Mouse (Mus musculus): ENCODE results near the gene Tomt. TPM values are rescaled to one million over a fixed set of nuclear protein-coding genes. Genes with fewer than 3 reads are reported as not detected.

Gene Tomt
- polyA plus RNA-seq, 1 experiment, result 0.07 TPM

- Histone ChIP-seq H3K27ac (ENCODE audit: insufficient read depth, low read length) (peak overlapping the region; percentile 32; the same call in 1 of the 2 replicates), H3K4me1 (ENCODE audit: control insufficient read depth, insufficient read depth, insufficient read length) (peaks cover 4% of the 10 kb centered on the region; the same call in 1 of the 2 replicates), H3K4me3 (ENCODE audit: extremely low read depth, insufficient read depth, insufficient read length) (peak overlapping the region; percentile 82; the same call in 1 of the 2 replicates), H3K27me3 (ENCODE audit: control insufficient read depth, insufficient read depth, low read length) (no peaks in the 10 kb centered on the region), H3K36me3 (ENCODE audit: control insufficient read depth, insufficient read depth, low read length) (peaks cover 8% of the 10 kb centered on the region)
- 5% methylated on average over 8 of the region's 8 CpGs for WGBS
- DNase-seq (ENCODE audit: low read depth in 1 of 2, low spot score in 2 of 2), result no peak
- TF ChIP-seq POLR2A (IDR thresholded peaks at IDR 0.05; ENCODE audit: low read depth, low read length) (no peak), CTCF (IDR thresholded peaks at IDR 0.05; ENCODE audit: extremely low read depth, insufficient read depth, insufficient read length, insufficient replicate concordance) (no peak)
These were observed 537 bp upstream of the Tomt start for GRCm38 (mm10) chr7:101906696-101907095.

GRCm38 (mm10) chr7:101905561-101906286 is 435 bp downstream of the Tomt start, which contains the start of gene Lamtor1:
TSS of gene Lamtor1 (plus strand) at chr7:101905904.
- Histone ChIP-seq H3K27ac (ENCODE audit: insufficient read depth, low read length) (peak within 1 kb of the TSS; percentile 97), H3K36me3 (ENCODE audit: control insufficient read depth, insufficient read depth, low read length) (peaks cover 6% of the 10 kb centered on the region), H3K27me3 (ENCODE audit: control insufficient read depth, insufficient read depth, low read length) (no peaks in the 10 kb centered on the region), H3K4me3 (ENCODE audit: extremely low read depth, insufficient read depth, insufficient read length) (peak within 1 kb of the TSS; percentile 82), H3K4me1 (ENCODE audit: control insufficient read depth, insufficient read depth, insufficient read length) (peaks cover 4% of the 10 kb centered on the region; the same call in 1 of the 2 replicates)
- DNase-seq (ENCODE audit: low read depth in 1 of 2, low spot score in 2 of 2), result peak; percentile 98 to 100
- TF ChIP-seq POLR2A (IDR thresholded peaks at IDR 0.05; ENCODE audit: low read depth, low read length) (peak; percentile 75), CTCF (IDR thresholded peaks at IDR 0.05; ENCODE audit: extremely low read depth, insufficient read depth, insufficient read length, insufficient replicate concordance) (no peak)
- WGBS, result under 1% methylated on average over 61 of the region's 61 CpGs

GRCm38 (mm10) chr7:101902846-101903245 is 3.3 kb downstream of the Tomt start:
- H3K27ac ChIP-seq (ENCODE audit: insufficient read depth, low read length), result no peak overlapping the region
- peaks cover 4% of the 10 kb centered on the region; the same call in 1 of the 2 replicates for H3K4me1 ChIP-seq (ENCODE audit: control insufficient read depth, insufficient read depth, insufficient read length)
- no peaks in the 10 kb centered on the region for H3K36me3 ChIP-seq (ENCODE audit: control insufficient read depth, insufficient read depth, low read length)
- no peak for TF ChIP-seq CTCF (IDR thresholded peaks at IDR 0.05; ENCODE audit: extremely low read depth, insufficient read depth, insufficient read length, insufficient replicate concordance)
- TF ChIP-seq POLR2A (IDR thresholded peaks at IDR 0.05; ENCODE audit: low read depth, low read length), result no peak
- H3K4me3 ChIP-seq (ENCODE audit: extremely low read depth, insufficient read depth, insufficient read length), result no peak overlapping the region
- no peaks in the 10 kb centered on the region for H3K27me3 ChIP-seq (ENCODE audit: control insufficient read depth, insufficient read depth, low read length)
- no peak for DNase-seq (ENCODE audit: low read depth in 1 of 2, low spot score in 2 of 2)

- no peak for DNase-seq (ENCODE audit: low read depth in 1 of 2, low spot score in 2 of 2)
- 96% methylated on average over 10 of the region's 10 CpGs for WGBS
- TF ChIP-seq CTCF (IDR thresholded peaks at IDR 0.05; ENCODE audit: extremely low read depth, insufficient read depth, insufficient read length, insufficient replicate concordance) (no peak), POLR2A (IDR thresholded peaks at IDR 0.05; ENCODE audit: low read depth, low read length) (no peak)
- Histone ChIP-seq H3K36me3 (ENCODE audit: control insufficient read depth, insufficient read depth, low read length) (no peaks in the 10 kb centered on the region), H3K27me3 (ENCODE audit: control insufficient read depth, insufficient read depth, low read length) (no peaks in the 10 kb centered on the region), H3K4me1 (ENCODE audit: control insufficient read depth, insufficient read depth, insufficient read length) (peaks cover 6% of the 10 kb centered on the region; the same call in 1 of the 2 replicates), H3K27ac (ENCODE audit: insufficient read depth, low read length) (no peak overlapping the region), H3K4me3 (ENCODE audit: extremely low read depth, insufficient read depth, insufficient read length) (no peak overlapping the region)
These were observed 4.2 kb downstream of the Tomt start for GRCm38 (mm10) chr7:101901969-101902368.

- 88% methylated on average over 16 of the region's 16 CpGs for WGBS
- H3K27me3 ChIP-seq (ENCODE audit: control insufficient read depth, insufficient read depth, low read length), result no peaks in the 10 kb centered on the region
- peaks cover 2% of the 10 kb centered on the region; the same call in 1 of the 2 replicates for H3K4me1 ChIP-seq (ENCODE audit: control insufficient read depth, insufficient read depth, insufficient read length)
- no peak overlapping the region for H3K4me3 ChIP-seq (ENCODE audit: extremely low read depth, insufficient read depth, insufficient read length)
- no peak for DNase-seq (ENCODE audit: low read depth in 1 of 2, low spot score in 2 of 2)
- no peak overlapping the region; the same call in 1 of the 2 replicates for H3K27ac ChIP-seq (ENCODE audit: insufficient read depth, low read length)
- TF ChIP-seq POLR2A (IDR thresholded peaks at IDR 0.05; ENCODE audit: low read depth, low read length) (no peak), CTCF (IDR thresholded peaks at IDR 0.05; ENCODE audit: extremely low read depth, insufficient read depth, insufficient read length, insufficient replicate concordance) (no peak)
- H3K36me3 ChIP-seq (ENCODE audit: control insufficient read depth, insufficient read depth, low read length), result no peaks in the 10 kb centered on the region
These were observed 5.6 kb downstream of the Tomt start for GRCm38 (mm10) chr7:101900331-101901097.

GRCm38 (mm10) chr7:101896104-101897066 is 9.8 kb downstream of the Tomt start:
- DNase-seq (ENCODE audit: low read depth in 1 of 2, low spot score in 2 of 2), result peak; percentile 94 to 98
- peak; percentile 19; the same call in 1 of the 2 replicates for TF ChIP-seq POLR2A (IDR thresholded peaks at IDR 0.05; ENCODE audit: low read depth, low read length)
- TF ChIP-seq CTCF (IDR thresholded peaks at IDR 0.05; ENCODE audit: extremely low read depth, insufficient read depth, insufficient read length, insufficient replicate concordance), result no peak
- WGBS, result under 1% methylated on average over 57 of the region's 57 CpGs
- peak overlapping the region; percentile 73 for H3K4me3 ChIP-seq (ENCODE audit: extremely low read depth, insufficient read depth, insufficient read length)
- peaks cover 2% of the 10 kb centered on the region; the same call in 1 of the 2 replicates for H3K4me1 ChIP-seq (ENCODE audit: control insufficient read depth, insufficient read depth, insufficient read length)
- no peaks in the 10 kb centered on the region for H3K36me3 ChIP-seq (ENCODE audit: control insufficient read depth, insufficient read depth, low read length)
- no peaks in the 10 kb centered on the region for H3K27me3 ChIP-seq (ENCODE audit: control insufficient read depth, insufficient read depth, low read length)
- peak overlapping the region; percentile 92 for H3K27ac ChIP-seq (ENCODE audit: insufficient read depth, low read length)

All from spleen, adult 2 months (tissue).